Mouse (Mus musculus): Measurements from ENCODE around the gene Prr15l.

DNA sequence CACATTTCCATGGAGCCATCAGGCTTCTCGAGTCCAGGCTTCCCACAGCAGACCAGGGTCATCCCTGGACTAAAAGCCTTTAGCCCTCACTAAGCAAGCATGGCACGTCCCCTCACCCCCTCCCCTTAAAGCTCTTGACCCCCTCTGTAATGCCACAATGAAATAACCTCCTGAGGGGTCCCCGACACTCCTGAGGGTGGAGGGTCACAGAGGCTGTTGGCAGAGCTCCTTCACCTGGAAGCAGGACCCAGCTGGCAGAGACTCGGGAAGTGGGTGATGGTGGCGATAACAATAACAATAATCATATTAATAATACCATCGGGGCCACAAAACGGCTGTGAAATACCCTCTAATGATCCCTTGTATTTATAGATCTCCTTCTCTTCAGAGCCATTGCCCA is 55.0 kb downstream of the Prr15l start, which contains the start of gene Sp2:
- TF ChIP-seq POLR2A (IDR thresholded peaks at IDR 0.05; ENCODE audit: insufficient read depth, low read depth, low read length) (no peak), CTCF (IDR thresholded peaks at IDR 0.05; ENCODE audit: insufficient read depth, low read depth, low read length) (no peak)

Measured in olfactory bulb, adult 2 months (tissue).